Mouse (Mus musculus): ENCODE data around the gene Zyg11a.
"Not testable (repeated sequence)": the region's sequence is repeated elsewhere in the genome, so short reads cannot be mapped to it uniquely, and the experiment has no call there.

Zyg11a gene

GRCm38 (mm10) chr4:108144880-108145279 lies 73.0 kb downstream of the Zyg11a start, which contains the start of gene Scp2:
TSS of gene Scp2 (minus strand) at chr4:108144998.
- DNase-seq (ENCODE audit: extremely low spot score, low spot score), result no peak

- DNase-seq (ENCODE audit: extremely low spot score, low spot score), result no peak
Measured at GRCm38 (mm10) chr4:108143778-108144177, 74.1 kb downstream of the Zyg11a start.

GRCm38 (mm10) chr4:108143178-108143577 lies 74.7 kb downstream of the Zyg11a start:
- not testable (repeated sequence) for DNase-seq (ENCODE audit: extremely low spot score, low spot score)

GRCm38 (mm10) chr4:108136938-108137337 lies 80.9 kb downstream of the Zyg11a start:
- DNase-seq (ENCODE audit: extremely low spot score, low spot score), result no peak

Data from neural tube, embryonic 10.5 days (tissue).